Mouse (Mus musculus) G1E (cell line): ENCODE data around the gene Timp3.

Source experiments
- CTCF ChIP-seq: IDR thresholded peaks from 2 replicates; pipeline ENCODE4 v1.5.1; 2012; ENCODE audit warnings: low read depth, low read length, inconsistent platforms, mixed read lengths
- GATA1 ChIP-seq: IDR thresholded peaks from 2 replicates; pipeline ENCODE4 v1.6.1; 2012; ENCODE audit warnings: borderline replicate concordance, low read length, inconsistent platforms, mixed read lengths
- GATA2 ChIP-seq: IDR thresholded peaks from 2 replicates; pipeline ENCODE4 v1.6.1; 2012; ENCODE audit warnings: low read depth, low read length, inconsistent platforms, borderline replicate concordance
- POLR2AphosphoS5 ChIP-seq: IDR thresholded peaks from 2 replicates; pipeline ENCODE4 v1.6.1; 2012; ENCODE audit warnings: low read depth, low read length, inconsistent platforms; ENCODE audit not compliant: insufficient replicate concordance
- TAL1 ChIP-seq: conservative IDR thresholded peaks from 2 replicates; pipeline ENCODE4 v1.6.1; 2012; ENCODE audit warnings: low read depth, low read length, inconsistent platforms, mixed read lengths

DNA sequence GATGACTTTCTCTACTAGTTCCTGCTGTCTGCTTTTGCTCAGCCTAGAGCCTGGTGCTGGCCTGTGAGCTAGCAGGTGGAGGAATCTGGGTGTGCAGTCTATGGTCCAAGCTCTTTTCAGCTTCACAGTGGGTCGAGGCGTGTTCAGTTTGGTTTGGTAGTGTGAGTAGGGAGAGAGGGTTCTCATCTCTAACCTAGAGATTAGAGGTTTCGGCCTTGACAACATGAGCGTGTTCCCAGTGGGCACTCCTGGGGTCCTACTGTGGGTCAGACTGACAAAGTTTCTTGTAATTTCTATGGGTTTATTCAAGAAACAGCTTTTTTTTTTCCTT lies 2.1 kb downstream of the Timp3 start:
- TF ChIP-seq CTCF: no peak
- no peak for TF ChIP-seq GATA2
- no peak for TF ChIP-seq GATA1
- TF ChIP-seq TAL1: no peak
- no peak for TF ChIP-seq POLR2AphosphoS5
